Mouse (Mus musculus) intestine, embryonic 16.5 days (tissue): ENCODE measurements at regions not wholly inside any gene's neighbourhood (a gene's known extent, or its start where the extent isn't known, plus 50 kb on each side); places are given as distances from the start of the nearest gene placed in this dataset.
"Not testable (repeated sequence)": the region's sequence is repeated elsewhere in the genome, so short reads cannot be mapped to it uniquely, and the experiment has no call there.

Source experiments
- ATAC-seq: fragments of 200-750 bp; cut with Nextera tagmentation; 2 replicates; pipeline ENCODE4 v1.8.0; 2017; ENCODE audit warnings: moderate TSS enrichment, moderate library complexity
- H3K27ac ChIP-seq: fragments of 300-500 bp; sonication (generic); 2 replicates; pipeline ENCODE4 v1.5.1; 2014; ENCODE audit warnings: mild to moderate bottlenecking, low read length
- H3K27me3 ChIP-seq: fragments of 300-500 bp; sonication (generic); replicated peaks from 2 replicates; pipeline ENCODE4 v1.6.1; 2014; ENCODE audit warnings: low read length, control low read depth, mixed read lengths; ENCODE audit not compliant: control insufficient read depth, insufficient read depth
- H3K36me3 ChIP-seq: fragments of 300-500 bp; sonication (generic); 2 replicates; pipeline ENCODE4 v1.6.1; 2014; ENCODE audit warnings: low read length, control low read depth; ENCODE audit not compliant: control insufficient read depth, insufficient read depth
- H3K4me1 ChIP-seq: fragments of 300-500 bp; sonication (generic); 2 replicates; pipeline ENCODE4 v1.6.1; 2014; ENCODE audit warnings: low read length, control low read depth, mixed read lengths; ENCODE audit not compliant: control insufficient read depth, insufficient read depth
- H3K4me2 ChIP-seq: fragments of 300-500 bp; sonication (generic); 2 replicates; pipeline ENCODE4 v1.6.1; 2014; ENCODE audit warnings: low read depth, low read length, control low read depth
- H3K4me3 ChIP-seq: fragments of 300-500 bp; sonication (generic); 2 replicates; pipeline ENCODE4 v1.5.1; 2014; ENCODE audit warnings: mild to moderate bottlenecking, low read length
- H3K9ac ChIP-seq: fragments of 300-500 bp; sonication (generic); 2 replicates; pipeline ENCODE4 v1.6.1; 2014; ENCODE audit warnings: low read depth, low read length
- H3K9me3 ChIP-seq: fragments of 300-500 bp; sonication (generic); 2 replicates; pipeline ENCODE4 v1.6.1; 2016; ENCODE audit warnings: low read length, control low read depth; ENCODE audit not compliant: control insufficient read depth
- WGBS: fragments of 180-500 bp; shearing (Covaris S2); extraction: QIAGEN DNeasy Blood & Tissue Kit; methylation state at CpG from one replicate; pipeline ENCODE4 v1.1.7; 2014; 5-methylcytosine and 5-hydroxymethylcytosine counted together

DNA sequence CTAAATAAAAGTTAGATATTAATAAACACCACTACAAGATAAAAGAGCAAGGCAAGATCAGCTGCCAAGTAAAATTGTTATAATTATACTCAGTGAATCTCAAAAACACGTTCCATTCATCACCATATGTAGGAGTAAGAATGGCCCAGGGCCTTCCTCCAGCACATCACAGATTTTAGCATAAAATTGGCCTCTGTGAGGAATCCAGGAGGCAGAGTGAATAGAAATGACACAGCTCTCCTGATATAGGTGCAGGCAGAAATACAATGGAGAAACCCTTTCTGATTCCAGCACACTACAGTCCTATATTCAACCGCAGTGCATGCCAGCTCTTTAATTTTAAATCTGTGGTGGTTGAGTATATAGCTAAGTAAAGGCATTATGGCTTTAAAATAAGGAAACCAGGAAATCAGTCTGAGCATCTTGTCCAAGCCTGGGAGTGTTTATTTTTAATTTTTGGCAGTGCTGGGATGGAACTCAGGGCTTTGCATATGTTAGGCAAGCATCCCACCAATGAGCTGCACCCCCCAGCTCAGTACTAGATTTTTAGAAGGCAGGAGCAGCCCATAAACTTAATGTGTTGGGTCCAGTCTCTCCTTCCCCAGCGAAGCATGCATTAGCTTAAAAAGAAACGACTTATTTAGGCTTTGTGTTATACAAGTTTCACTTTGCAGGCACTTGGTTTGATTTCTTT is 158.3 kb upstream of the Ptprz1 start:
- no peak overlapping the region for H3K4me2 ChIP-seq
- H3K4me1 ChIP-seq = no peaks in the 10 kb centered on the region
- no peaks in the 10 kb centered on the region for H3K36me3 ChIP-seq
- no peak overlapping the region for H3K4me3 ChIP-seq
- H3K9ac ChIP-seq = no peak overlapping the region
- no peaks in the 10 kb centered on the region for H3K9me3 ChIP-seq
- H3K27ac ChIP-seq = no peak overlapping the region
- 74% methylated on average over 4 of the region's 4 CpGs for WGBS
- ATAC-seq = no peak
- no peaks in the 10 kb centered on the region for H3K27me3 ChIP-seq

DNA sequence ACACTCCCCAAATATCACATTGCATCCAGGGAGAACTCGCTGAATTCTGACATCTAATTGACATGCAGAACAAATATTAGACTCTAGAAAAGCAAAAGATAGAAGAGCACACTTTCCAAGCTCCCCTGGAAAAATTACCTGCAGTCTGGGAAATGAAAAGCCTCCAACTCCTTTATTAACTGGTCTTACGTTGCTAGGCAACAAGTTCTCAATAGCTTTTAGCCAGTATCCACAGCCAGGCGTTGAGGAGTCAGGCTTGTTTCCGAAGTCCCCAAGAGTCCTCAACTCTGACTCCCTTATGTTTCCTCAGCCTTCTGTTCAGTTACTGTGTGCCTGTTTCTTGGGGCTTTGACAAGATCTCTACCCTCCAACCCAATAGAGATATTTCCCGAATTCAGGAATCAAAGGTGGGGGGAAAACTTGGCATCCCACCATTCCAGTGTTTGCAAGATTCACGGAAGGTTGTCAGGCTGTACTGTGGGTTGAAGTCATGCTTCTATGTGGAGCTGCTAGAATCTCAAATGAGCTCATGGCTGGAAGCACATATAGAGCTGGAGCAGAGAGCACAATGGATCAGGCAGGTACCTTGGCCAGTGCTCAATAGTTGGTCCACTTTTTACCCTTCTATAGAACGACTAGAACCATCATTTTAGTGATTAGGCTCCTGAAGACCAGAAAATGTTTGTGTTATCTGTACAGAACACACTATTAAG is 159.0 kb upstream of the Ptprz1 start:
- H3K4me1 ChIP-seq = no peaks in the 10 kb centered on the region
- 65% methylated on average over 7 of the region's 7 CpGs for WGBS
- H3K9me3 ChIP-seq = no peaks in the 10 kb centered on the region
- no peak for ATAC-seq
- no peak overlapping the region for H3K4me2 ChIP-seq
- no peak overlapping the region for H3K4me3 ChIP-seq
- no peaks in the 10 kb centered on the region for H3K27me3 ChIP-seq
- H3K9ac ChIP-seq = no peak overlapping the region
- no peaks in the 10 kb centered on the region for H3K36me3 ChIP-seq
- H3K27ac ChIP-seq = no peak overlapping the region

DNA sequence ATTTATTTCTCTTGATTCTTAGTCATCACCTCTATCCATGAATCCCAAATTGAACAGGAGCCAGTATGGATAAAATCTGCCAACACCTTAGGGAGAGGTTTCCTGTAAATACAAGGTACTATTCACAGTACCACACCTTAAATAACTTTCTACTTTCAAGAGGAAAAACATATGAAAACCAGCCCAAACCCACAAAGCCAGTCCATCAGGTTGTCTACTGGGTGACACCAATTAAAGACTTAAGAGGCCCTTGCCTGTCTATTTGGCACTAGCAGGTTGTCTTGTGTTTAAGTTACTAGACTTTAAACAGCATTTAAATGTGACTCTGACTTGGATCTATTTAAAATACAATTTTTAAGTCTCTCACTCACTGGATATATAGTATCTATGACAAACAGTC is 177.1 kb upstream of the Ptprz1 start:
- no peak overlapping the region for H3K27ac ChIP-seq
- no peaks in the 10 kb centered on the region for H3K9me3 ChIP-seq

DNA sequence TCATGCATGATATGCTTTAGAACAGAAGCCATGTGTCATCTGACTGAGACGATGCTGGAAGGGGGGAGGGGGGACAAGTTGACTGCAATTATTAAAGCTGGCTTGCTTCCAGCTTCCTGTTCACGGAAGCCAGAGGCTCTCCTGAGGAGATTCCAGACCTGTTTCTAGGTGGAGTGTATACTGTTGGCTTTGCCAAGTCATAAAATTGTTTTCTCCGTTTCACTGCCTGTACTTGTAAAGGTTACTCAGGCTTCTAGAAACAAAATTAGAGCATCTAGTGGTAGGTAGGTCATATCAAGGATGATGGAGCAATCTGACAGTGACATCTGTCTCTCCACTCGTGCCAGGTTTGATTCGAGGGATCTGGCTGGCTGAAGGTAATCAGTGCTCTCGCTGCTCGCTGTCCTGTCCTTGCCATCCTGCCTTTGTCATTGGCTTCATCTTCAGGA is 186.6 kb upstream of the Ptprz1 start:
- WGBS = 53% methylated on average over 7 of the region's 7 CpGs
- no peak overlapping the region for H3K4me3 ChIP-seq
- ATAC-seq = no peak
- no peak overlapping the region for H3K4me2 ChIP-seq
- no peak overlapping the region for H3K9ac ChIP-seq
- no peaks in the 10 kb centered on the region for H3K4me1 ChIP-seq
- no peaks in the 10 kb centered on the region for H3K36me3 ChIP-seq
- no peak overlapping the region for H3K27ac ChIP-seq
- no peaks in the 10 kb centered on the region for H3K27me3 ChIP-seq
- no peaks in the 10 kb centered on the region for H3K9me3 ChIP-seq

More for the DNA sequence above, 177.1 kb upstream of the Ptprz1 start:
- Histone ChIP-seq H3K4me3 (no peak overlapping the region), H3K4me2 (no peak overlapping the region), H3K27me3 (no peaks in the 10 kb centered on the region), H3K9ac (no peak overlapping the region), H3K36me3 (no peaks in the 10 kb centered on the region), H3K4me1 (no peaks in the 10 kb centered on the region)
- ATAC-seq = no peak

DNA sequence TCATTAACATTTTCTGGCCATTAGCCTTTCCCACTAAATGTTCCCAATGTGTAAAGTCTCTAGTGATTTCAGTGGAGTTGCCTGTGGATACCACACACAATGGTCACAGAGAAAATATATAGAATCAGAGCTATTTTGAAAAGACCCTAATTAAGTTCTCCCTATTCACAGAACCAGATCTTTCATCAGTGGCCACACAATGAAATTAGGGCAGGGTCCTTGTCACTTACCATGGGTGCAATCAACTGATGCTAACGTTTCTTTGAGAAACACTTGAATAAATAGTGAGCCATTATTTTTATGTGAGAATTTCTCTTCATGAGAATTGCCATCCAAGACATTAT is 200.7 kb upstream of the Ptprz1 start:
- Histone ChIP-seq H3K4me1 (no peaks in the 10 kb centered on the region), H3K4me3 (no peak overlapping the region), H3K4me2 (no peak overlapping the region), H3K27me3 (no peaks in the 10 kb centered on the region), H3K9me3 (no peaks in the 10 kb centered on the region), H3K9ac (no peak overlapping the region), H3K27ac (no peak overlapping the region), H3K36me3 (no peaks in the 10 kb centered on the region)
- 68% methylated on average over 1 of the region's 1 CpGs for WGBS
- ATAC-seq = no peak

DNA sequence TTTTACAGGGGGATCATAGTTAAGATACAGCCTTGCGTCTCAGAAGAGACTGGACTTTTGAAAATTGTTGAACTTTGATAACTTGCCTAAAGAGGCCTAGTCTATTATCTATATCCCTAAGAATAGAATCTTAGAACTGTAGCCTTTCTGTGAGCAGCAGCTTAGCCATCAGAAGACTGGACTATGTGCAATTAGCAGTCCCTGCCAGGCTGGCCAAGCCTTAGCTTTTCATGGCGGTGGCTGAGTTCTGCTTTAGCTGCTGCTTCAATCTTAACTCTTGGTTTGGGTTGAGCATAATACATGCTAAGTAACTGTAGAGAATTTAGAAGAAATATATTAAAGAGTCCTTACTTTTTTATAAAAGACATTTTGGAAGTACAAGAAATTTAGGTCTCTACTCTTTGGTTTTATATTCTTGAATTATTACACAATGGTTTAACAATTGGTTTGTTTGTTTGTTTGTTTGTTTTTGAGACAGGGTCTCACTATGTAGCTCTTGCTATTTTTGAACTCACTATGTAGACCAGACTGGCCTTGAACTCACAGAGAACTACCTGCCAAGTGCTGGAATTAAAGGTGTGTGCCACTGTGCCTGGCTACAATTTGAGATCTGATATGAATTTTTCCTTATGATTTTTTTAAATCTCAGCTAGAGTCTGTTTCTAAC is 201.2 kb upstream of the Ptprz1 start:
- no peak overlapping the region for H3K27ac ChIP-seq
- H3K36me3 ChIP-seq = no peaks in the 10 kb centered on the region
- 87% methylated on average over 2 of the region's 2 CpGs for WGBS

DNA sequence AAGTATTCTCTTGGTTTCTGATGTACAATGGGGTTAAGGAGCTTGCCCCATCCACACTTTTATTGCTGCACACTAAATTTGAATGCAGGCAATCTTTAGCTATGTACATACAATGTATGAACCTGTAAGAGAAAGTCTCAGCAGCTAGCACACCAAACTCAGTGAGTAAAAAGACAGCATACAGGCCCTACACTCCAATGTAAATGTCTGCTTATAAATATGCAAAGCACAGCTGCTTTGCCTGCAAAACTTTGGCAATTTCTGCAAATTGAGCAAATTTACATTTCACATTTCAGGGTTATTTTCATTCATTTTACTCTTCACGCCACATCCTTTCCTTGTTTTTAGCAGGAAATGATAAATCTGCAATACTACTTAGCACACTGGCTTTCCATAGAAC is 203.8 kb upstream of the Ptprz1 start:
- H3K4me3 ChIP-seq = no peak overlapping the region
- ATAC-seq = no peak
- no peak overlapping the region for H3K9ac ChIP-seq
- H3K4me1 ChIP-seq = no peaks in the 10 kb centered on the region
- 60% methylated on average over 1 of the region's 1 CpGs for WGBS
- no peaks in the 10 kb centered on the region for H3K36me3 ChIP-seq
- no peaks in the 10 kb centered on the region for H3K27me3 ChIP-seq
- H3K27ac ChIP-seq = no peak overlapping the region
- no peaks in the 10 kb centered on the region for H3K9me3 ChIP-seq
- no peak overlapping the region for H3K4me2 ChIP-seq

More for the DNA sequence above, 201.2 kb upstream of the Ptprz1 start:
- Histone ChIP-seq H3K4me2 (no peak overlapping the region), H3K4me3 (no peak overlapping the region), H3K4me1 (no peaks in the 10 kb centered on the region), H3K27me3 (no peaks in the 10 kb centered on the region), H3K9ac (no peak overlapping the region), H3K9me3 (no peaks in the 10 kb centered on the region)
- ATAC-seq = no peak

DNA sequence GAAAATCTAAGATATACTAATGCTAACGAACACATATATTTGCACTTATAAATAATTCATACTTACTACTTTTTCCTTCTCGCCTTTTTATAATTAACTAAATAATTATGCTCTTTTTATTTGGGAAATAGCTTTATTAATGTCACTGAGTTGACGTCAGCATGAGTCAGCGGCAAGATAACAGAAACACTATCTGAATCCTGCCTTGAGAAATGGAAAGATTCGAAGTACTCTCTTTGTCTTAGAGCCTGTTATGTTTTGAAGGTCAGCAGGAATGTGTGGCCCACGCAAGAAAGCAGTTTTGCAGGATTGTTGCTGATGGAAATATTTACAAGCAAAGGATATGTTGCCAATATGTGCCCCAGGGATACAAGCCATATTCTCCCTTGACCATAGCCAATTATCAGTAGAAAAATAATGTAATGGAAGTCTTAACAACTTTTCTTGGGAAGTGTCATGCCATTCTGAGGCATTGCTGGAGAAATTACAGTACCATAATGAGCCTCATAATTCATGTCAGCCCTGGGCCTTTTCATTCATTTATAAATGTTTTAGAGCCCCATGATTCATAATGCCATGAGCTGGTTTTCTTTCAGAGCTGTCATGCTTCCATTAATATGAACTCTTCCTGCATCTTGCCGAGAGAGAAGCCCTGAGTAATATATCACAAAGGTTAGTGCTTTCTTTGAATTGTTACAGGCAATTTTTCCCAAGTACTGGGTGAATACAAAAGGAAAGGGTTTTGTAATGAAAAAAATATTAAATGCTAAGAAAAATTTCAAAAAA is 206.9 kb upstream of the Ptprz1 start:
- Histone ChIP-seq H3K4me3 (no peak overlapping the region), H3K4me2 (no peak overlapping the region), H3K27ac (no peak overlapping the region), H3K36me3 (no peaks in the 10 kb centered on the region), H3K27me3 (no peaks in the 10 kb centered on the region), H3K4me1 (no peaks in the 10 kb centered on the region), H3K9me3 (no peaks in the 10 kb centered on the region), H3K9ac (no peak overlapping the region)
- no peak for ATAC-seq
- WGBS = 80% methylated on average over 7 of the region's 7 CpGs

DNA sequence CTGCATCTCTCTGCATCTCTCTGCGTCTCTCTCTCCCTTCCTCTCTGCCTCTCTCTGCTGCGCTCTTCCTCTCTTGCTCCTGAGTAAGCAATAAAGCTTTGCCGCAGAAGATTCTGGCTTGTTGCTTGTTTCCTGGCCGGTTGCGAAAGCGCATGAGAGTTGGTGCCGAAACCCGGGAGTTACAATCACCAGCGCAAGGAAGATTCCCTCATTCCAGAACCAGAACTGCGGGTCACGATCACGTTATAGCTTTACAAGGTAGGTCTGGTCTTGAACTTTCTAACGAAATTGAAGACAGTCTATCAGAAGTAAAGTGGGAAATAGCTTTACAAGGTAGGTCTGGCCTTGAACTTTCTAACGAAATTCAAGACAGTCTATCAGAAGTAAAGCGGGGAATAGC is 217.9 kb upstream of the Ptprz1 start:
- H3K9ac ChIP-seq = not testable (repeated sequence)
- WGBS = 95% methylated on average over 14 of the region's 15 CpGs

More for the DNA sequence above, 217.9 kb upstream of the Ptprz1 start:
- H3K36me3 ChIP-seq, ATAC-seq, H3K27ac ChIP-seq, H3K4me1 ChIP-seq, H3K9me3 ChIP-seq, H3K4me3 ChIP-seq, H3K4me2 ChIP-seq, H3K27me3 ChIP-seq: not testable (repeated sequence)
